Mouse (Mus musculus): ENCODE data around the gene Gm10401.

Gm10401 gene

GRCm38 (mm10) chr5:115098195-115098594 lies at the start of gene Gm10401:
Gene Gm10401, minus strand, starts transcription at chr5:115098295.
- ATAC-seq (ENCODE audit: low TSS enrichment), result no peak

GRCm38 (mm10) chr5:115147388-115147787 lies 49.3 kb upstream of the Gm10401 start:
- ATAC-seq (ENCODE audit: low TSS enrichment), result no peak

GRCm38 (mm10) chr5:115146747-115147130 lies 48.6 kb upstream of the Gm10401 start:
- no peak for ATAC-seq (ENCODE audit: low TSS enrichment)

- ATAC-seq (ENCODE audit: low TSS enrichment), result 0 out of 2 replicates have a peak, but pooled peaks have one; percentile 42
These were observed 48.1 kb upstream of the Gm10401 start for GRCm38 (mm10) chr5:115145976-115146746.

- no peak for ATAC-seq (ENCODE audit: low TSS enrichment)
These were observed 47.3 kb upstream of the Gm10401 start for GRCm38 (mm10) chr5:115145253-115145968.

GRCm38 (mm10) chr5:115144471-115144870 lies 46.4 kb upstream of the Gm10401 start:
- ATAC-seq (ENCODE audit: low TSS enrichment), result no peak

GRCm38 (mm10) chr5:115143552-115143951 lies 45.5 kb upstream of the Gm10401 start:
- peak; percentile 47; the same call in 1 of the 2 replicates for ATAC-seq (ENCODE audit: low TSS enrichment)

GRCm38 (mm10) chr5:115142166-115142697 lies 44.1 kb upstream of the Gm10401 start:
- no peak for ATAC-seq (ENCODE audit: low TSS enrichment)

- ATAC-seq (ENCODE audit: low TSS enrichment), result no peak
These were observed 42.6 kb upstream of the Gm10401 start for GRCm38 (mm10) chr5:115140726-115141125.

GRCm38 (mm10) chr5:115139124-115139523 lies 41.0 kb upstream of the Gm10401 start:
- ATAC-seq (ENCODE audit: low TSS enrichment), result no peak

- peak; percentile 85 for ATAC-seq (ENCODE audit: low TSS enrichment)
These were observed 36.4 kb upstream of the Gm10401 start, which contains the start of gene Unc119b for GRCm38 (mm10) chr5:115134234-115135165. Gene Unc119b, minus strand, starts transcription at chr5:115134975.

- 0 out of 2 replicates have a peak, but pooled peaks have one; percentile 24 for ATAC-seq (ENCODE audit: low TSS enrichment)
These were observed 35.4 kb upstream of the Gm10401 start for GRCm38 (mm10) chr5:115133358-115134066.

GRCm38 (mm10) chr5:115132465-115132864 lies 34.4 kb upstream of the Gm10401 start:
- no peak for ATAC-seq (ENCODE audit: low TSS enrichment)

GRCm38 (mm10) chr5:115129328-115129727 lies 31.2 kb upstream of the Gm10401 start:
- ATAC-seq (ENCODE audit: low TSS enrichment), result no peak

- no peak for ATAC-seq (ENCODE audit: low TSS enrichment)
These were observed 29.5 kb upstream of the Gm10401 start for GRCm38 (mm10) chr5:115127421-115128179.

GRCm38 (mm10) chr5:115126578-115127312 lies 28.6 kb upstream of the Gm10401 start:
- ATAC-seq (ENCODE audit: low TSS enrichment), result no peak

- ATAC-seq (ENCODE audit: low TSS enrichment), result peak; percentile 71
These were observed 27.2 kb upstream of the Gm10401 start for GRCm38 (mm10) chr5:115125211-115125871.

GRCm38 (mm10) chr5:115124690-115125089 lies 26.6 kb upstream of the Gm10401 start:
- no peak for ATAC-seq (ENCODE audit: low TSS enrichment)

GRCm38 (mm10) chr5:115120978-115121377 lies 22.9 kb upstream of the Gm10401 start:
- ATAC-seq (ENCODE audit: low TSS enrichment), result no peak

All from frontal cortex, adult (tissue).